Mouse (Mus musculus) neural tube, embryonic 13.5 days (tissue): ENCODE results near the gene Chst4. TPM values are rescaled to one million over a fixed set of nuclear protein-coding genes. Genes with fewer than 3 reads are reported as not detected.

Experiments
- ATAC-seq: fragments of 200-750 bp; cut with Nextera tagmentation; 2 replicates; pipeline ENCODE4 v1.8.0; 2017; ENCODE audit warnings: low read depth, mild to moderate bottlenecking, moderate TSS enrichment, moderate library complexity
- H3K27ac ChIP-seq: fragments of 300-500 bp; sonication (generic); replicated peaks from 2 replicates; pipeline ENCODE4 v1.5.1; 2015; ENCODE audit warnings: moderate library complexity, mild to moderate bottlenecking, inconsistent platforms
- H3K27me3 ChIP-seq: fragments of 300-500 bp; sonication (generic); 2 replicates; pipeline ENCODE4 v1.6.1; 2015; ENCODE audit warnings: mild to moderate bottlenecking, inconsistent platforms
- H3K36me3 ChIP-seq: fragments of 300-500 bp; sonication (generic); 2 replicates; pipeline ENCODE4 v1.6.1; 2015; ENCODE audit warnings: mild to moderate bottlenecking, inconsistent platforms
- H3K4me1 ChIP-seq: fragments of 300-500 bp; sonication (generic); replicated peaks from 2 replicates; pipeline ENCODE4 v1.6.1; 2015; ENCODE audit warnings: inconsistent platforms
- H3K4me2 ChIP-seq: fragments of 300-500 bp; sonication (generic); 2 replicates; pipeline ENCODE4 v1.6.1; 2015; ENCODE audit warnings: inconsistent platforms, mild to moderate bottlenecking, moderate library complexity
- H3K4me3 ChIP-seq: fragments of 300-500 bp; sonication (generic); 2 replicates; pipeline ENCODE4 v1.5.1; 2015; ENCODE audit warnings: mild to moderate bottlenecking, inconsistent platforms
- H3K9ac ChIP-seq: fragments of 300-500 bp; sonication (generic); 2 replicates; pipeline ENCODE4 v1.6.1; 2015; ENCODE audit warnings: moderate library complexity, mild to moderate bottlenecking, inconsistent platforms
- H3K9me3 ChIP-seq: fragments of 300-500 bp; sonication (generic); 2 replicates; pipeline ENCODE4 v1.6.1; 2016; ENCODE audit warnings: inconsistent platforms
- WGBS: fragments of 180-500 bp; shearing (Covaris S2); methylation state at CpG from one replicate; pipeline ENCODE4 v1.1.7; 2015; 5-methylcytosine and 5-hydroxymethylcytosine counted together
- polyA plus RNA-seq: library from polyadenylated mRNA; unstranded; fragments of >200 nt; fragmentation: Nextera tagmentation; extraction: Ambion mirVana; gene quantifications from 2 replicates; pipeline ENCODE4 v1.2.1, GENCODE M21; 2015

The Chst4 gene
- polyA plus RNA-seq, 1 experiment from 2014 or later, result not detected

DNA sequence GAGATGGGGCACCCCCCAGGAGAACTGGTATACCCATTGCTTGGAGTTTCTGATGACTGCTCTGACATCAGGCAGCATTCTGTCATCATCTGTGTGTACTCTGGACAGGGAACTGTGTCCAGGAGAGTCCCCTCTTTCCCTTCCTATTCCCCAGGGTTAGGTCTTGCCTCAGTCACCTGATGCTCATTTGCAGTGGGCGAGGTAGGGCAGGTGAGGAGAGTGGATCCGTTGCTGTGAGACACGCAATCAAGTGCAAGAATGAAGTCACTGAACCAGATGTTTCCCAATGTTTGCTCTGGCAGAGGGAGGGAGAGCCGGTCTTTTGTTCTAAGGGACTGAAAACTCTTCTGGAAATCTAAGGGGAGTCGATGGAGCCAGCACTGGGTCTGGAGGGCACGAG is 60.2 kb downstream of the Chst4 start:
- H3K4me3 ChIP-seq, result no peak overlapping the region
- H3K4me2 ChIP-seq, result no peak overlapping the region
- H3K4me1 ChIP-seq, result peaks cover 15% of the 10 kb centered on the region; the same call in 1 of the 2 replicates
- H3K9me3 ChIP-seq, result peaks cover 12% of the 10 kb centered on the region; the same call in 1 of the 2 replicates
- no peaks in the 10 kb centered on the region for H3K27me3 ChIP-seq
- WGBS, result 83% methylated on average over 6 of the region's 6 CpGs
- no peaks in the 10 kb centered on the region for H3K36me3 ChIP-seq
- ATAC-seq, result no peak
- no peak overlapping the region for H3K9ac ChIP-seq
- no peak overlapping the region for H3K27ac ChIP-seq

Other genes with a start within 250 kb of the Chst4 start
- 3.3 and 3.8 TPM in 2 replicates for gene Phlpp2, start 171.2 kb downstream of the Chst4 start, polyA plus RNA-seq
- 0.55 and 0.74 TPM in 2 replicates for gene Marveld3, start 77.5 kb downstream of the Chst4 start, polyA plus RNA-seq
- not detected in 2 replicates for gene Tat, start 49.3 kb downstream of the Chst4 start, polyA plus RNA-seq
- 19.4 and 19.7 TPM in 2 replicates for gene Zfp612, start 40.0 kb upstream of the Chst4 start, polyA plus RNA-seq
- gene Gm21964, start 61.5 kb upstream of the Chst4 start, polyA plus RNA-seq, result not detected in 2 replicates
- gene Gm17720, start 63.0 kb upstream of the Chst4 start, polyA plus RNA-seq, result not detected in 2 replicates
- gene Calb2, start 128.5 kb upstream of the Chst4 start, polyA plus RNA-seq, result 16.9 and 22.0 TPM in 2 replicates
- 10.1 and 11.3 TPM in 2 replicates for gene Cmtr2, start 175.9 kb upstream of the Chst4 start, polyA plus RNA-seq
- gene Hydin, start 227.2 kb upstream of the Chst4 start, polyA plus RNA-seq, result 0.07 and 0.17 TPM in 2 replicates